Mouse (Mus musculus): ENCODE measurements around the gene Cntn1.

- TF ChIP-seq POLR2A (IDR thresholded peaks at IDR 0.05; ENCODE audit: borderline replicate concordance, insufficient read depth, low read length) (no peak), CTCF (IDR thresholded peaks at IDR 0.05; ENCODE audit: borderline replicate concordance, insufficient read depth, low read depth, low read length) (no peak)
These were observed 86.1 kb downstream of the Cntn1 start for GRCm38 (mm10) chr15:92137026-92137425.
